Mouse (Mus musculus) heart, adult 9 months (tissue): ENCODE data around the gene Setd5.

Experiments used
- DNase-seq, 2 experiments: peaks; one replicate each; pipeline ENCODE4 v3.0.0; 2022; ENCODE audit warnings: low spot score in 2 of 2

Setd5 gene

DNA sequence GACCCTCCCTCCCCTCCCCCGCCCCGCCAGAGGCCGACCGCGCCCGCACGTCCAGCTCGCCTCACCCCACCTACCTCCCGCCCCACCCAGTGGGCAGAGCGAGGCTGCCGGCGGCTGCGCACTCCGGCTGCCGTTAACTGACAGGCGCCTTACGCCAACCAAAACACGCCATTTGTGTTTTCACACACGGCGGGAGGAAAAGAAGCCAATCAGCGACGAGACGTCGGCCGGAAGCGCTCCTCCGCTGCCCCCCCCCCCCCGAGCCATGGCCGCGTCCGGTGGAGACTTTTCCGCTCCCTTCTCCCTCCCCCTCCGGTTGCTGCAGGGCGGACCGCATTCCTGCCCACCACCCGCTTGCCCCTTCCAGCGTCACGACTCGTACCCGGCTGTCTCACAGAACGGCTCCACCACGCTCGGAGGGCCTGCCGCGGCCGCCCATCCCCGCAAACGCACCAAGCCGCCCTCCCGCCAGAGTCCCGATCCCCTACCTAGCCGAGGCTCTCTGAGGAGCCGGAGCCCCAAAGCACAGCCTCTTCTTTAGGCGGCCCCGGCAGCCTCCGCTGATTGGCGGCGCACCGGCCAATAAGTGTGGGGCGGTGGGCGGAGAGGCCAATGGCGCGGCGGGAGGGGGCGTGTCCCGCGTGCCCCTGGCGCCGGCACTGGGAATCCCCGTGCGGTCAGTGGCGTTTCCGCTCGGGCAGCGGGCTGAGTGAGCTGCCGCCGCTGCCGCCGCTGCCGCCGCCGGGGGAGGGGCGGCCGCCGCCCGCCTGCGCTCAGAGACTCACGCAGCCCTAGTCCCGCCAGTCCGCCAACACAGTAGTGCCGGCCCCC is at the start of gene Setd5:
Gene Setd5, plus strand, starts transcription at position 680 of the 831 bp plus-strand sequence.
- peak; percentile 98 for DNase-seq

GRCm38 (mm10) chr6:113027446-113027845 is 49.7 kb upstream of the Setd5 start:
- no peak for DNase-seq

DNA sequence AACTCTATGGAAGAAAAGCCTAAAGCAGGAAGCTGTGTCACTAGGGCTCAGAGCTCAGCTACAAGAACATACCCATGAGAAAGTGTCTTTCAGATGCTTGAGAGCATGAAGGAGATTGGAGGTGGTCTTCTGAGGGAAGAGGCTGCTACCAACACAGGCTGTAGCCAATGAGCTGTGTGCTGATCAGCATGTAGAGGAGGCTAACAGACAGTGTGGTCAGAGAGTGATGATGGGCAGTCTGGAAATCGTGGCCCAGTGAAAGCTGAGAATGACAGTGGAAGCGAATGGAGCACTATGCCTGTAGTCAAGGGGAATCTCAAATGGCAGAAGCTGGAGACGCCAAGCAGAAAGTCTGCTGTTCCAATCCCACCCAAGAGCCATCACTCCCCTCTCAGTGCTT is 48.2 kb upstream of the Setd5 start:
- DNase-seq, result no peak

DNA sequence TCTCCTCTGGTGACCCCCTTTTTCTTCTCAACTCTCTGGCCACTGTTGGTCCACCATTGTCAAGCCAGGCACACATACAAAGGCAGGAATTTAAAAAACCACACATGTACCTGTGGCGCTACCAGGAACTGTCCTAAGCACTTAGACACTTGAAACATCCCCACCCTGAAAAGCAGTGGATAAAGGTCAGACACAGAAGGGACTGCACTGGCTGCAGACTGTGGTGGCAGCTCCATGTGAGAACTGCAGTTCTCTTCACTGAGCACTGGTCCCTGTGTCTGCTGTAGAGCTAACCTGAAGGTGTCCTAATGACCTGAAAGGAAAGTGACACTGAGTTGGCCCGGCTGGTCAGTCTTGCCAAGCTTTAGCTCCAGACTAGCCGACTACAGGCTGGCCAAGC is 46.6 kb upstream of the Setd5 start:
- no peak for DNase-seq

DNA sequence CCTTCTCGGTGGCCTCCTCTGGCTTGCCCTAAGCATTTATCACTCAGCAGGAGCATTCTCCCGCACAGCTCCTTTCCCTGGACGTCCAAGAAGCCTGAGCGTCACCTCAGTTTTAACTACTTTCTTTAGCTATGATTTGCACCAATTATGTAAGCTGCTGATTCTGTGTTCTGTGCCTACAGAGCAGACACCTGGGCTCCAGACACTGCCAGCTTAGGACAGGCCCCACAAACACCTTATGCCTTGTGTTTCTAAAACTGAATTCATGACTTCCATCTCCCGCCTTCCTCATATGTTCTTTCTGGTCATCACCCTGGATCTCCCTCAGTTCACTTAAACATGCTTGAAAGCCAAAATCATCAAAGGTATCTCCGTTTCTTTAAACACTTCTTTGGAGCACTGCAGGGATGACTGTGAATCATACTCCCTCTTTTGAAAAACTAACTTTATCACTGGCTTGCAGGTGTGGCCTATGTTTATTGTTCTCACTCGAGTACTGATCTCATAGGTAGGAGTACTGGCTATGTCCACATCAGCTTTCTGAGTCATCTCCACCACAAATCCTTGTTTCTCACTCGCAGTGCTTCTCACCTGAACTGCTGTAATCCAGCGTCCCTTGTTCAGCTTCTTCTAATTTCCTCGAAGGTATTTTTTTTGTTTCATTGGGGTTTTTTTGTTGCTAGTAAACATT is 46.0 kb upstream of the Setd5 start:
- no peak for DNase-seq

DNA sequence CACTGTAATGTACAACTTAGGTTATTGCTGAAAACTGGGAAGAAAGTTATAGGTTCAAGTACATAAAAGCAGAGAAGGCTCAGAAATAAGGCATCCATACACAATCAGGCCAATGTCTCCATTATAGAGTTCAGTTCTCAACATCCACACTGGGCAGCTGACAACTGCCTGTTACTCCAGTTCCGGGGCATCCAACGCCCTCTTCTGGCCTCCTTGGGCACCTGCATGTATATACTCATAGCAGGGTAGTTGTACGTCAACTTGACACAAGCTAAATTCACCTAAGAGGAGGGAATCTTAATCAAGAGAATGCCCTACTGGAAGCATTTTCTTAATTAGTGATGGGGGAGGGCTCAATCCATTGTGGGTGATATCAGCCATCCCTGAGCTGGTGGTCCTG is 45.0 kb upstream of the Setd5 start:
- DNase-seq, result no peak

DNA sequence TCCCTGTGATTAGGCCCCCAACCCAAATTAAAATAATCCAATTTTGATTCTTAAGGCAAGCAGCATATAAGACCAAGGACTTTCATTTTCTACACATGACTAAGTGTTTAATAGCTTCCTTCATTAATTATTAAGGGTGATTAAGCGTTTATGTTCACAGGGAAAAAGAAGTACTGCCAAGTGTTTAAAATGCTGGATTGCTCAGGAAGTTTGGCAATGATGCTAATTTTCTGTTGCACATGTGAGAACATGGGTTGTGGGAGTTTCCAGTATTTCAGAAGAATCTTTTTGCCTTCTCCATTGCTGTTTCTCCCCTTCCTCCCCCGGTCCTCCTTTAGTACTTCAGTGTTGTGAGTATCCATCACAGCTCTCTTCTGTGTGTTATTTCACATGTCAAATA is 44.0 kb upstream of the Setd5 start:
- DNase-seq, result no peak

- DNase-seq, result no peak
Measured at GRCm38 (mm10) chr6:113034466-113034865, 42.7 kb upstream of the Setd5 start.

GRCm38 (mm10) chr6:113036463-113037175 is 40.5 kb upstream of the Setd5 start:
- no peak for DNase-seq

DNA sequence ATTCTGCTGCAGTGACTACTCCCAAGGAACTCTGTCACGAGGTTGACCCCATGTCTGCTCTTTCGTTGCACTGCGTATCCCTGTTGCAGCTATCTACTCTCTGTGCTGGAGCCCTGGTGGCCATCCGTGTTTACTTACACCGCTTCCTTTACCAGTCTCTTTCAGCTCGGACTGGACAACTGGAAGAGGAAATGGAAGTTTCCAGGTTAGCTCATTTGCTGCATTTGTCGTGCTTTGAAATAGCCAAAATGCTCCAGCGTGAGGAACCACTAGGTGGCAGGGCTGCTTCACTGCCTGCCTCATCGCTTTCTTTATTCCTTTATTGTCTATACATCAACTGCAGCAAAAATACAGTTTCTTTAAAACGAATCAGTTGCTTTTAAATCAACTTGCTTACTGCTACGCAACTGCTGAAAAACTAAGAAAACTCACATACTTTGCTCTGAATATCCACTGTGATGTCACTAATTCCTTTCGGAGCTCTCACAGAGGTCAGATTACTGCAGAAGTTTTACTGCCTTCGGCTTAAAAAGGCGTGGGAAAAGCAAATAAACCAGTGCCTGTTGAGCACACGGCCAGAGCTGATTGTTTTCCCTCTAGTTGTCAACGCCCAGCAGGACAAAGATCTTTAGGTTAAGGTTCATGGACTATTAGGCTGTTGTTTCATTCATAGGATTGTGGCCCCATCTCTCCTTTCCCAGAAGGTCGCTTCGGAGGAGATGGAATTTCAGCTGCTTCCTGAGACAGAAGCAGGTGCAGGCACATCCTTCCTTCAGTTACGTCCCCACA is 39.0 kb upstream of the Setd5 start:
- peak; percentile 29 to 70 for DNase-seq

- DNase-seq, result no peak
Measured at GRCm38 (mm10) chr6:113038735-113039058, 38.5 kb upstream of the Setd5 start.

GRCm38 (mm10) chr6:113040319-113040718 is 36.8 kb upstream of the Setd5 start:
- no peak for DNase-seq

DNA sequence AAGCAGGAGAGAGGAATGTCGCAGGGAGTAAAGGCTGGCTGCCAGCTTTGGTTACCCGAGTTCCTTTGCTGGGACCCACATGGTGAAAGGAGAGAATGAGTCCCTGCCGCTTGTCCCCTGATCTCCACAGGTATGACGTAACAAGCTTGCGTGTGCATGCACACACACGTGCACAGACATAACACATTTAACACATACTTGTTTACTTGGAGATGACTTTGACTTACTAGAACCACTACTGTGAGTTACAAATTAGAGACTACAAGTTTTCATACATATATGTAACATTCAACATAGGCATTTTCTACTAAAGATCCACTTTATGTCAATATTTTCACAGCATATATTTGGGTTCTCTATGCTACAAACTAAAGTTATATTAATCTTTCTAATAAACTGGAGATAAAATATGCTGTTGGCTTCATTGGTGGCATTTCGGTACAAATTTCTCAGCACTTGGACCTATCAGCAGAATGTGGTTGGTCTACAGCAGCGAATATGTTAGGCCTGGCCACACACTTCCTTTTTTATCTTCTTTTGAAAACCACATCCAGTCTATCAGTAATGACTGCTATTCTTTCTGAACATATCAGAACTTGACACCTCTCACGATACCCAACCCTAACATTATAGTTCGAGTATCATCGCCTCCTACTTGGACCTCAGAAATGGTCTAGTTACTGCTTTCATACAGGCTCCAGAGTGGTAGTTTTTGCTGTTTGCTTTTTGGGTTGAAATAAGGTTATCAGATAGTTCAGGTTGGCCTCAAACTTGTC is 35.8 kb upstream of the Setd5 start:
- no peak for DNase-seq

- no peak for DNase-seq
Measured at GRCm38 (mm10) chr6:113045575-113045974, 31.6 kb upstream of the Setd5 start.

GRCm38 (mm10) chr6:113046041-113046975 is 30.9 kb upstream of the Setd5 start, which contains the start of gene Thumpd3:
Gene Thumpd3 (plus strand): TSS chr6:113046225.
- DNase-seq, result peak; percentile 96 to 97

- no peak for DNase-seq
Measured at GRCm38 (mm10) chr6:113047016-113047746, 30.0 kb upstream of the Setd5 start.

DNA sequence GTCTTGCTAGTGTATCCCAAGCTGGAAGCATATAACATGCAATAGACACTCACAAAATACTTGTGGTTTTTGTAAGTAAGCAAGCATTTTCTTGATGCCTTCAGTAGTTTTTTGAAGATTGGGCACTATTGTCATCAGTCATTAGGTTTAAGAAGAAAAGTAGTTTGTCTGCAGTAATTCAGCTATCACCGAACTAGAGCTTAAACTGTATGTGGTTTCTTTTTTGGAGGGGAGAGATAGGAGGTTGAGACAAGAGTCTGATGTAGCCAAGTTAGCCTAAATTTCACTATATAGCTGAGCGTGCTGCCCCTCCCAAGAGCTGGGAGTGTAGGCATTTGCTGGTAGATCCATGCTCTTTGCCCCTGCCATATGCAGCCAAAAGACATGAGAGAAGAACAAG is 28.8 kb upstream of the Setd5 start:
- no peak for DNase-seq

- no peak for DNase-seq
Measured at GRCm38 (mm10) chr6:113049159-113049558, 28.0 kb upstream of the Setd5 start.

DNA sequence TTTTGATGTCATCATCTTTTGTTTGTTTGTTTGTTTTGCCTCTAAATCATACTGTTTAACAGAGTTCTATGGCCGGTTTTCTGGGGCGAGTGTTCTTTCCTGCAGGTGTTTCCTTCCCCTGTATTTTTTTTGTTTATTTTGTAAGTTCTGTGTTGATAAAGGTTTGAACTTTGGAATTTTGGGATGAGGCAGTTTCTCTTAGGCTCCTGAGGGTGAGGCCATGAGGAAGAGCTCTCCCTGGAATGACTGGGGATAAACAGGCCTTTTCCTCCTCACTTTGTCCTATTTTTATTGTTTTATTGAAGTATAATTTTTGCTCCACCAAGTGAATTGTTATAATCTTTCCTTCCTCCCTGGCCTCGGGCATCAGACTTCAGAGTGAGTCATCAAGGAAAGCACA is 24.2 kb upstream of the Setd5 start:
- no peak for DNase-seq
